Mouse (Mus musculus) erythroblast, embryonic 14.5 days (primary cell): ENCODE data around the gene Gucy2e.

Experiments
- GATA1 ChIP-seq: IDR thresholded peaks from 2 replicates; pipeline ENCODE4 v1.6.1; 2012; ENCODE audit warnings: low read length, inconsistent platforms, mixed read lengths
- TAL1 ChIP-seq: IDR thresholded peaks from 3 replicates; pipeline ENCODE4 v1.6.1; 2012; ENCODE audit warnings: low read length, inconsistent platforms, mixed read lengths

GRCm38 (mm10) chr11:69265410-69265809, 28.6 kb upstream of the Gucy2e start:
- TF ChIP-seq TAL1: no peak
- TF ChIP-seq GATA1: no peak
